Comparison of ENCODE assay signal across 14 mouse cellular contexts in the genomic region with DNA sequence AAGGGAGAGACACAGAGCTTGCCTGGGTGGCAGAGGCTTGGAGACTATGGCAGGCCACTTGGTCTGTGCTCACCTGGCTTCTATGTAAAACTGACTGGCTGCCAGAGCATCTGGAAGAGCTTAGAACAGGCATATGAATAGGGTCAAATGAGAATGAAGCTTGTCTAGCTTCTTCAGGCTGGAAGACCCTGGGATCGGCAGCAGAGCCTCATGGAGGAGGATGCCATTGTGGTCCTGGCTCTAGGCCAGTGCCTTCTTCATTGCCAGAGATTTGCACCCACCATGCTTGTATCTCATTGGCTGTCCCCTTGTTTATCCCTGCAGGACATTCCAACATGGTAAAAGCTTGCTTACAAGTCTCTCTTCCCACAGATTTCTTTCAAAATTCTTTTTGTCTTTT. TPM values are rescaled to one million over a fixed set of nuclear protein-coding genes. Genes with fewer than 3 reads are reported as not detected.
A peak's percentile ranks its signal among the peaks of the same experiment; 100 is the strongest.
DNase-seq lines count a peak whose midpoint lies in the region; ATAC-seq and TF ChIP-seq lines count a peak whose summit lies in the region.
"Had no signal": no experiment of that assay in that cellular context is flagged by ENCODE, and none has a peak within 500 bp of the region (broad histone marks: within the 10 kb centered on the region; RNA-seq: fewer than 3 reads in every experiment).

No protein-coding gene starts in this region.

- DNase-seq in embryonic facial prominence, embryonic 10.5 days (ENCODE audit: low spot score): no peak
- DNase-seq in lung, embryonic 14.5 days: peak; percentile 58
- DNase-seq in lung, postnatal 25 days (ENCODE audit: low spot score): no peak
- DNase-seq in ES-E14 (ENCODE audit: low read depth, low spot score): no peak
- peak; percentile 63 for DNase-seq in embryonic facial prominence, embryonic 14.5 days (ENCODE audit: low spot score)
- no peak for DNase-seq in spleen, adult 18-20 months
- DNase-seq: cerebellum, postnatal 36 days; heart, postnatal 4 days; kidney, adult 8-10 months; midbrain, embryonic 14.5 days; thymus, postnatal 4 days had no signal

- 58% methylated on average over 1 of the region's 1 CpGs for WGBS in embryonic facial prominence, embryonic 12.5 days
- whole genome bisulfite sequencing in embryonic facial prominence, embryonic 10.5 days: 68% methylated on average over 1 of the region's 1 CpGs
- 50% methylated on average over 1 of the region's 1 CpGs for WGBS in lung, embryonic 14.5 days
- 13% methylated on average over 1 of the region's 1 CpGs for WGBS in embryonic facial prominence, embryonic 14.5 days

- no peaks in the 10 kb centered on the region; the same call in 1 of the 2 replicates for H3K4me1 ChIP-seq in embryonic facial prominence, embryonic 12.5 days
- H3K4me1 ChIP-seq in embryonic facial prominence, embryonic 10.5 days: peaks cover 11% of the 10 kb centered on the region
- 0 out of 2 replicates have a peak, but pooled peaks cover 2% of the 10 kb centered on the region for H3K4me1 ChIP-seq in lung, embryonic 14.5 days (ENCODE audit: insufficient read depth)
- peaks cover 5 to 11% of the 10 kb centered on the region in 2 experiments; a peak in 3 of 4 replicates for H3K4me1 ChIP-seq in ES-E14 (ENCODE audit: control insufficient read depth in 2 of 2, insufficient read depth in 2 of 2, low read length in 2 of 2, poor library complexity in 1 of 2)
- H3K4me1 ChIP-seq in embryonic facial prominence, embryonic 14.5 days (ENCODE audit: control insufficient read depth, insufficient read depth, low read length): peaks cover 13% of the 10 kb centered on the region
- H3K4me1 ChIP-seq: liver, embryonic 12.5 days had no signal

- no peaks in the 10 kb centered on the region for H3K9me3 ChIP-seq in embryonic facial prominence, embryonic 12.5 days
- H3K9me3 ChIP-seq in embryonic facial prominence, embryonic 10.5 days: no peaks in the 10 kb centered on the region
- no peaks in the 10 kb centered on the region for H3K9me3 ChIP-seq in lung, embryonic 14.5 days (ENCODE audit: low read depth, low read length)
- no peaks in the 10 kb centered on the region for H3K9me3 ChIP-seq in ES-E14 (ENCODE audit: control insufficient read depth, insufficient read depth, low read depth, low read length)
- H3K9me3 ChIP-seq in embryonic facial prominence, embryonic 14.5 days (ENCODE audit: control insufficient read depth, low read length): 0 out of 2 replicates have a peak, but pooled peaks cover 5% of the 10 kb centered on the region
- H3K9me3 ChIP-seq: liver, embryonic 12.5 days had no signal

- H3K4me3 ChIP-seq in embryonic facial prominence, embryonic 12.5 days: no peak overlapping the region
- no peak overlapping the region for H3K4me3 ChIP-seq in embryonic facial prominence, embryonic 10.5 days
- no peak overlapping the region for H3K4me3 ChIP-seq in lung, embryonic 14.5 days (ENCODE audit: low read depth, low read length)
- H3K4me3 ChIP-seq in ES-E14 (ENCODE audit: insufficient read depth in 1 of 2, low read depth in 1 of 2, low read length in 2 of 2, poor library complexity in 1 of 2, severe bottlenecking in 1 of 2): no peak overlapping the region
- H3K4me3 ChIP-seq in embryonic facial prominence, embryonic 14.5 days (ENCODE audit: low read depth, low read length): no peak overlapping the region
- H3K4me3 ChIP-seq: liver, embryonic 12.5 days had no signal

- ATAC-seq in embryonic facial prominence, embryonic 12.5 days (ENCODE audit: insufficient number of reproducible peaks, insufficient read depth, low FRiP score, low TSS enrichment): no peak
- peak; percentile 62 for ATAC-seq in lung, embryonic 14.5 days (ENCODE audit: insufficient read depth)
- ATAC-seq in embryonic facial prominence, embryonic 14.5 days (ENCODE audit: low read depth): peak; percentile 60; the same call in 1 of the 2 replicates
- ATAC-seq in CD4-positive, CD25-positive, alpha-beta regulatory T cell, adult 4 months: no peak
- ATAC-seq: liver, embryonic 12.5 days had no signal

- H3K36me3 ChIP-seq in embryonic facial prominence, embryonic 12.5 days: no peaks in the 10 kb centered on the region
- no peaks in the 10 kb centered on the region for H3K36me3 ChIP-seq in embryonic facial prominence, embryonic 10.5 days (replicated peaks)
- H3K36me3 ChIP-seq in lung, embryonic 14.5 days (ENCODE audit: insufficient read depth): no peaks in the 10 kb centered on the region
- H3K36me3 ChIP-seq in ES-E14 (ENCODE audit: control insufficient read depth, insufficient read depth, low read length, poor library complexity, severe bottlenecking): no peaks in the 10 kb centered on the region
- H3K36me3 ChIP-seq in embryonic facial prominence, embryonic 14.5 days (ENCODE audit: control insufficient read depth, insufficient read depth, low read length): no peaks in the 10 kb centered on the region
- H3K36me3 ChIP-seq: liver, embryonic 12.5 days had no signal

- in situ Hi-C loops in ES-E14 (cut with MboI; ENCODE audit: low sequenced_read_pairs in 2 of 2, unreplicated experiment in 2 of 2): no loop called here

- no peak overlapping the region for H3K4me2 ChIP-seq in embryonic facial prominence, embryonic 12.5 days (replicated peaks)
- no peak overlapping the region for H3K4me2 ChIP-seq in lung, embryonic 14.5 days
- H3K4me2 ChIP-seq in embryonic facial prominence, embryonic 14.5 days (ENCODE audit: low read depth, low read length): no peak overlapping the region
- H3K4me2 ChIP-seq: liver, embryonic 12.5 days had no signal

- no peak overlapping the region for H3K9ac ChIP-seq in embryonic facial prominence, embryonic 12.5 days
- no peak overlapping the region for H3K9ac ChIP-seq in lung, embryonic 14.5 days
- H3K9ac ChIP-seq in ES-E14 (ENCODE audit: insufficient read depth, low read depth, low read length, poor library complexity, severe bottlenecking): no peak overlapping the region; the same call in 1 of the 2 replicates
- H3K9ac ChIP-seq in embryonic facial prominence, embryonic 14.5 days (ENCODE audit: low read depth, low read length): no peak overlapping the region
- H3K9ac ChIP-seq: liver, embryonic 12.5 days had no signal

- TF ChIP-seq CTCF in lung, embryonic 14.5 days (IDR thresholded peaks at IDR 0.05; ENCODE audit: low read depth): no peak

- no peaks in the 10 kb centered on the region for H3K27me3 ChIP-seq in embryonic facial prominence, embryonic 12.5 days
- H3K27me3 ChIP-seq in embryonic facial prominence, embryonic 10.5 days (replicated peaks; ENCODE audit: low read depth, poor library complexity, severe bottlenecking): no peaks in the 10 kb centered on the region
- no peaks in the 10 kb centered on the region for H3K27me3 ChIP-seq in lung, embryonic 14.5 days (ENCODE audit: insufficient read depth, low read length)
- no peaks in the 10 kb centered on the region for H3K27me3 ChIP-seq in embryonic facial prominence, embryonic 14.5 days (replicated peaks; ENCODE audit: control insufficient read depth, insufficient read depth, low read length)
- H3K27me3 ChIP-seq: liver, embryonic 12.5 days had no signal

- H3K27ac ChIP-seq in embryonic facial prominence, embryonic 12.5 days: 0 out of 2 replicates have a peak overlapping the region, but pooled peaks have one; percentile 51
- no peak overlapping the region for H3K27ac ChIP-seq in embryonic facial prominence, embryonic 10.5 days (replicated peaks)
- H3K27ac ChIP-seq in lung, embryonic 14.5 days (ENCODE audit: low read depth): no peak overlapping the region; the same call in 1 of the 2 replicates
- H3K27ac ChIP-seq in ES-E14 (ENCODE audit: insufficient read depth, low read depth, low read length, poor library complexity, severe bottlenecking): peak overlapping the region; percentile 83
- peak overlapping the region; percentile 46 for H3K27ac ChIP-seq in embryonic facial prominence, embryonic 14.5 days (replicated peaks; ENCODE audit: low read depth, low read length)
- H3K27ac ChIP-seq: liver, embryonic 12.5 days had no signal

TF ChIP-seq in ES-E14, 5 proteins besides CTCF, POLR2A, EP300 and RAD21:
- no peak for TF ChIP-seq CHD2 (IDR thresholded peaks at IDR 0.05; ENCODE audit: low read depth, low read length)
- TF ChIP-seq ZNF384 (IDR thresholded peaks at IDR 0.05; ENCODE audit: low read depth, low read length): no peak
- no peak for TF ChIP-seq MAFK (IDR thresholded peaks at IDR 0.05; ENCODE audit: insufficient read depth, low read depth, low read length)
- TF ChIP-seq ZC3H11A (IDR thresholded peaks at IDR 0.05; ENCODE audit: borderline replicate concordance, low read depth, low read length): no peak
- TF ChIP-seq HCFC1 (IDR thresholded peaks at IDR 0.05; ENCODE audit: borderline replicate concordance, insufficient read depth, low read length): no peak

RNA-seq across cellular contexts. Expression of gene Tiparp, which starts 45.9 kb away (rescaled TPM):
- 34.8 and 37.8 TPM in 2 replicates for polyA plus RNA-seq in embryonic facial prominence, embryonic 12.5 days (2016; fragmentation: Nextera tagmentation; extraction: Ambion mirVana)
- polyA plus RNA-seq in embryonic facial prominence, embryonic 10.5 days (2016; fragmentation: Nextera tagmentation; extraction: Ambion mirVana): 47.5 and 48.7 TPM in 2 replicates
- polyA plus RNA-seq in lung, embryonic 14.5 days (2014; fragmentation: Nextera tagmentation; extraction: Ambion mirVana): 44.4 and 47.4 TPM in 2 replicates
- total RNA-seq in ES-E14 (2012; rRNA removed): 22.8 and 24.6 TPM in 2 replicates
- polyA plus RNA-seq in embryonic facial prominence, embryonic 14.5 days (2014; fragmentation: Nextera tagmentation; extraction: Ambion mirVana): 33.2 and 33.9 TPM in 2 replicates
- polyA plus RNA-seq in CD4-positive, CD25-positive, alpha-beta regulatory T cell, adult 4 months (2017; shearing (Covaris generic)): 1 to 10 TPM; 4.0 to 5.4 TPM

Comparison
In these comparisons a context has a peak if more than half of its experiments do, and no peak if none do; other contexts are left out.
1. ATAC-seq: peak in lung, embryonic 14.5 days (single experiment) and embryonic facial prominence, embryonic 14.5 days (single experiment); none in embryonic facial prominence, embryonic 12.5 days (single experiment) and CD4-positive, CD25-positive, alpha-beta regulatory T cell, adult 4 months (single experiment).
2. H3K27ac ChIP-seq: peak in embryonic facial prominence, embryonic 12.5 days (single experiment), ES-E14 (single experiment) and embryonic facial prominence, embryonic 14.5 days (single experiment); none in embryonic facial prominence, embryonic 10.5 days (single experiment) and lung, embryonic 14.5 days (single experiment).
3. DNase-seq: peak in lung, embryonic 14.5 days (single experiment) and embryonic facial prominence, embryonic 14.5 days (single experiment); none in embryonic facial prominence, embryonic 10.5 days (single experiment), lung, postnatal 25 days (single experiment), ES-E14 (single experiment) and spleen, adult 18-20 months (0 of 2).